Mouse (Mus musculus) retina, postnatal 7 days (tissue): ENCODE measurements around the gene Rsph14.

Experiments
- DNase-seq: peaks from one replicate; pipeline ENCODE4 v3.0.0-alpha.2; 2012; ENCODE audit warnings: low read depth, low spot score

Rsph14 gene

DNA sequence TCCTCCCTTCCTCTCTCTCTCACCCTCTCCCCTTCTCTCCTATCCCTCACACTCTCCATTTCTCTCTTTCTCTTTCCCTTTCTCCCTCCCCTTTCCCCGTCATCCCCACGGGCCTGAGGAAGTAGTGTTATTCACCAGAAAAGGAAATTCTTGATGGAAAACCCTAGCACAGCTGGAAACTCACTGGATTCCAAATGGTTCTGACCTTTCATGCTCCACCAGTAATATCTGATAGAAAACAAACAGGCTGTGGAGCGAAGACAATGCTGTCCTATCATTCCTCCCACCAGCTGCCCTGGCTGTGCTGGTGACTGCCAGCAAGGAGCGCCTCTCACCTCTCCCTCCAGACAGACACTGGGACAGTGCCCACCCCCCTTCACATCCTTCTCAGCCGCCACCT, 37.5 kb downstream of the Rsph14 start:
- DNase-seq: no peak

- DNase-seq: no peak
Measured at GRCm38 (mm10) chr10:74990584-74991322, 41.6 kb downstream of the Rsph14 start.

- no peak for DNase-seq
Measured at GRCm38 (mm10) chr10:74989814-74990213, 42.6 kb downstream of the Rsph14 start.

- no peak for DNase-seq
Measured at GRCm38 (mm10) chr10:74987698-74988470, 44.5 kb downstream of the Rsph14 start.

DNA sequence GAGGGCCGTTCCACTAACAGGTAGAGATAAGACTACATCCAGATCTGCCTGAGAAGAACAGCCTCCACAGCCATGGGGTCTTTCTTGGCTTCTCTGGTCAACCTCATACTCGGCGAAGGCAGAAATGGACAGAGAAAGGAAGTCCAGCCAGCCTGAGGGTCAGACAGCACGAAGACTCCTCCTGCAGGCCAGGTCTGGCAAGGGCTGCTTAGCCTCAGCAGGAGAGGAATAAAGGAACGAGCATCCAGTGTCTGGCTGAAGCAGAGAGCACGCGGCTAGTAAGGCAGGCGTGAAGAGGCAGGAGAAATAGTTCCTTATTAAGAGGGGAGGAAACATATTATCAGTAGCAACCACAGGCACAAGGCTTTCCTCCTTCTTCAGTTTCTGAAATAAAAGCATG, 49.2 kb downstream of the Rsph14 start:
- DNase-seq: no peak

DNA sequence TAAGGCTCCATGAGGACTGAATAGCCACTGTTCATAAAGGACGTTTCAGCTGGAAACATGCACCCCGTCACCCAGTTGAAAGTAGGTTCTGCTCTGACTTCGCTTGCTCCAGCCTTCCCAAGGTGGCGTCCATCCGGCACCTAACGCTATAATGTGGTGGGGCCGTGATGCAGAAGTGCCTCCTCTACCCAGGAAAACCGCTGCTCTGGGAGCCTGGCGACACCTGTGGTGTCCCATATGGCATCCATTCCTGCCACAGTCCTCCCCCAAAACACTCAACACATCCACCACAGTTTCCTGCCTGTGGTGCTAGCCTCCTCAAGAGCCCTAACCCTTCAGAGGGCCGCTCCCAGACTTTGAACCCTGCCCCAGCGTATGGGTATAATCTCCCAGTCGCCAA, 51.2 kb downstream of the Rsph14 start:
- DNase-seq: no peak

DNA sequence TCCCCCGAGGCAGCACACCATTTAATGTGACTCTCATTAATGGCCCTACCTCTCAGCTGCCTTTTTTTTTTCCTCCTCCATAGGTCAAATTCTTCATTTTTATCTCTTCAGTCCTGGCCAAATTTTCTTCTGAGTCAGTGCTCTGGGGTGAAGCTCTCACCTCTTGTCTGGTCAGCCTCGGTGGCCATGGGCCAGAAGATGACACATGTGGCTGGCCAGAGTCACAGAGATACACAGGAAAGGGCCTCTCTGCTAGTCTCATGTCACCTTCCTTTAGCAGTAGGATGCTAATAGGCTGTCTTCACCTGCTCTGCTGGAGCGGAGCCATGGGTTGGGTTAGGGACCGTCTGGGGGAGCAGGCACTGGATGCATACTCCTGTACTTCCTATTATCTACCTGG, 54.3 kb downstream of the Rsph14 start:
- DNase-seq: no peak

DNA sequence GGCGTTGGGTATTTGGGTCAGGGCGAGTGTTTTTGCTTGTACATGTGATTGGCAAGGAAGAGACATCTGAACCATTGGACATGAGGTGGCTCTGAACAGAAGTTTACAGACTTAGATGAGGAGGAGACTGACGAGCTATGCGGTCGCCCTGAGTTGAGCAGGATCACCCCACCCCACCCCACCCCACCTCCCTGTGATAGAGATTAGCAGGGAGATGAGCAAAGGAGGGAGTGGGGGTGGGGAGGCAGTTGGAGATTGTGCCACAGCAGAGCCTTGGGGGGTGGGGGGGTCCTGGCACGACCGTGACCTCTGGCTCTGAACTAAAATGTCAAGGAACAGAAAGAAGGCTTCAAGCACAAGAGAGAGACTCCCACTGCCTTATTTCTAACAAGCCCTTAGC, 56.0 kb downstream of the Rsph14 start:
- no peak for DNase-seq

DNA sequence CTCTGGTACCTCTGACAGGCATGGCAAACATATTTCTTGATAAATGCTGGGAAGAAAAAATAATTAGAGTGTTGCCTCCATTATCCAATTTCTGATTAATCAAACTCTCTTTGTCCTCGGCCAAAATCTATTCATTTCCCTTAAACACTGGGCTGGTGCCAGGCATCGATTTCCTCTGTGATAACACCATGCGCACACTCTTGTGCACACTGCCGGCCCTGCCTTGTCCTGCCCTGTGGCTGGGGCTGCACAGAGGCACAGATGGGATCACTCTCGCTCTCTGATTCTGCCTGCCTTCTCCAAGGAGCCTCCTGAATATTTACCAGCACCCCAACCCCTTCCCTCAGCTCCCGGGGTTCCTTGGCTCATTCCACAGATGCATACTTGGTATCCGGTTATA, 56.8 kb downstream of the Rsph14 start:
- DNase-seq: no peak

DNA sequence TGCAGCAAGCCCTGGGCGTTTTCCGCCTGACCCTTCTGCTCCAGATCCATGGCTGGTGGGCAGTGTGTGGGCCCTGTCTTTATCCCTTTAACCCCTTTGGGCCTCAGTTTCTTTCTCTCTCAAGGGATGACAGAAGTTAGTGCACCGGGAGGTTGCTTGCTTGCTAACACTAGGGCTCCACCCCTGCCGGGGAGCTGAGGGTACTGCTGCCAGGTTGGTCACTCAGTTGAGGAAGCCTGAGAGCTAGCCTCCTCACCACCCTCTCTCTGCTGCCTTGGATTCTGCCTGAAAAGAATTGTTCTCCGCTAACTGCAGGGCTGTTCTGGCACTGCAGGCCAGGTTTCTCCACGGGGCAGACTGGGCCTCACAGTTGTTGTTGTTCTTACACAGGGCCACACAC, 59.4 kb downstream of the Rsph14 start:
- no peak for DNase-seq

DNA sequence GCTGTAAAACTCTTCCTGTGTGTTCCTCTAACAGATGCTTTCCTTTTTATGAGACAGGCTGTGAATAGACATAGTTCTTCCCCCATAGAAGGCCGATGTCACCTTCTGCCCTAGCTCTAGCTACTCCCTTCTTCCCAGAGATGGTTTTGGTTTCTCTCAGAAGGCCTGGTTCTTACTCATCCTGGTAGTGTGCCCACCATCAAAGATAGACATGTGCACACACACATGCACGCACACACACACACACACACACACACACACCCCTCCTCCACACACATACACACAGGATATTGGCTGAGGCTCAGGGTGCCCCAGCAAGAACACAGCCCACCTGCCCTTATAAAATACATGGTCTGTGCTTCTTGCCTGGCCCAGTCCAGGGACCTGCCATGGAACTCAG, 63.1 kb downstream of the Rsph14 start:
- DNase-seq: no peak

DNA sequence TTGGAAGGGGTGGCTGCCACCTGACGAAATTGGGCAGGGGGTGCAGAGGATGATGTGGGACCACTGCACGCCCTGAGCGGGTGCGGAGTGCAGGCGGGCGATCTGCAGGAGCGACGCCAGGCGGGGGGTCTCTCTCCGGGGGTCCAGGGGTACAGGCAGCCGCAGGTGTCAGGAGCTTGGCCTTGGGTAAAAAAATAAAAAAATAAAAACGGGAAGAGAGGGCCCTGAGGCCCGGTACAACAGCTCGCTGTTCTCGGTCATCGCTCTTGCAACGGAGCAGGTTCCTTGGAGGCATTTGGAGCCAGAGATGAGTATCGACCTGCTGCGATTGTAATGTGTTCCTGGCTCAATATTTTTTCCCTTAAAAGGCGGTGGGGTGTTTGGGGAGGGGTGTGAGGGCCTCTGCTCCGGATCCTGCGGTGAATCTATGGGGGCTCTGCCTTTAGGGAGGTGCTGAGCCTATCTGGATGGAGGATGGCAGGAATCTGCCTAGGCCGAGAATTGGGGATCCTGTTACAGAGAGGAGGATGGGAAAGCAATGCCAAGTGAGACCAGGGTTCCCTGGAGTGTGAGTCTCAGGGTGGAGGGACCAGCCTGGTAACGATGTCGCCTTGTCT, 64.6 kb downstream of the Rsph14 start:
- no peak for DNase-seq

DNA sequence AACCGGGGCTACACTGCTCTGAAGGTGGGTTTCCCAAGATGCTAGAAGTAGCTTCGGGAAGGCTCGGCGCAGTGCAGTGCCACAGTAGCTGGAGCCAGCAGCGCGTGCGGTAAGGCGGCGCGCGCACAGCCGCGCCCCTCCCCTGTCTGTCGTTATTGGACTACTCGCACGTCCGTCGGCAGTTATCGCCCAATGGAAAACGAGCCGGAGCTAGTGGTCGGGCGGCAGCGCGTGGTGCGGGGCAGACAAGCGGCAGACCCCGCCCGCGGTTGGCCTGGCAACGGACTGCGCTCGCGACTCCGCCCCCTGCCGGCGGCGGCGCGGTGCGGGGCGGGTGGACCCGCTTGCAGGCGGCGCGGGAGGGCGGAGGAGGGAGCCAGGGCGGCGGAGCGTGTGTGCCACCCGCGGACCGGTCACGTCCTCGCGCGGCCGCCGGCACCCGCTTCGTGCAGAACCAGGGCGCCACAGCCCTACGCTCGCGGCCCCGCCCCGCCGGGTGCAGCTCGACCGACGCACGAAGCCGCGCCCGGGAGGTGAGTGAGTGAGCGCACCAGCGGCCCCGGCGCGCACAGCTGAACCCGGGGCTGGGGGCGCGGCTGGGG, 65.4 kb downstream of the Rsph14 start, which contains the start of gene Gnaz:
Gene Gnaz, plus strand, starts transcription at position 328 of the 602 bp plus-strand sequence.
- DNase-seq: peak; percentile 93

GRCm38 (mm10) chr10:74964380-74964779, 68.0 kb downstream of the Rsph14 start:
- DNase-seq: no peak

DNA sequence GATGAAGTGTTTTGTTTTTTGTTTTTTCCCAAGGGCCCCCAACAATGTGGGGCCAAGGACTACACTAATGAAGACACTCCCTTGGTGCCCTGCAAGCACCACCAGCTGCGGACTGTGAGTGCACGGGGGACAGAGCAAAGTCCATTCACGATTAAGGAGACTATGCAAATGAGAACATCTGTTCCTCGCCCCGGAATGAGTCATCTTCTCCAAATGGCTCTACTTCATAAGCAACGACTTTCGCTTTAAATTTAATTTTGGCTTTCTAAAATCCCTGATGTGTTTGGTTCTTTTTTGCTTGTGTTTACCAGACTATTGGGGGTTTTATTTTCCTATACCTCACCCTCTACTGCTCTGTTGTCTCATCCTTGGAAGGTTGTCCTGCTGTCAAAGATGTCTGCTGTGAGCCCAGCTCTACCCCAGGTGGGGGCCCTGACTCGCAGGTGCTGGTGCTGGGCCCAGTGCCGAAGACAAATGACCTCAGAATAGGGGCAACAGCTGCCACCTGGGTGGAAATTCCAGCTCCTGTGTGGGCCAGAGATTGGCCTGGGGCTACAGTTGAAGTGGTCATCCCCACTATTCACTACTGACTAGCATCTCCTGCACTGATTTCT, 79.4 kb downstream of the Rsph14 start:
- no peak for DNase-seq

GRCm38 (mm10) chr10:74940795-74941194, 91.6 kb downstream of the Rsph14 start:
- no peak for DNase-seq

DNA sequence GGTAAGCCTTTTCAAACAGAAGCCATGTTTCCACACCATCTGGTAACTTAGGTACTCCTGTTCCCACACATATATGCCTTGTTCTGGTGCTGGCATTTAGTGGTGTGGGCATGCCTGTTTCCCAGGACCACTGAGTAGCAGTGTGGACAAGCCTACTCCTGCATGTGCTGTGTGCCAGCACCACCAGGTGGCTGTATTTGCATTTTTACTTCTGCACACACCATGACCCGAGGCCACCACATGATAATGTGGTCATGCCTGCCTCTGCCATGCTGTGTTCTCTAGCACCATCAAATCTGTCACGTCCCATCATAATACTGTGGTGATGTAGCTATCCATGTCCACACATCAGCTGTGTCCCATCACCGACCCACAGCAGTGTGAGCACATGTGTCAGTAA, 93.1 kb downstream of the Rsph14 start:
- DNase-seq: no peak

GRCm38 (mm10) chr10:74938410-74938809, 94.0 kb downstream of the Rsph14 start:
- no peak for DNase-seq

DNA sequence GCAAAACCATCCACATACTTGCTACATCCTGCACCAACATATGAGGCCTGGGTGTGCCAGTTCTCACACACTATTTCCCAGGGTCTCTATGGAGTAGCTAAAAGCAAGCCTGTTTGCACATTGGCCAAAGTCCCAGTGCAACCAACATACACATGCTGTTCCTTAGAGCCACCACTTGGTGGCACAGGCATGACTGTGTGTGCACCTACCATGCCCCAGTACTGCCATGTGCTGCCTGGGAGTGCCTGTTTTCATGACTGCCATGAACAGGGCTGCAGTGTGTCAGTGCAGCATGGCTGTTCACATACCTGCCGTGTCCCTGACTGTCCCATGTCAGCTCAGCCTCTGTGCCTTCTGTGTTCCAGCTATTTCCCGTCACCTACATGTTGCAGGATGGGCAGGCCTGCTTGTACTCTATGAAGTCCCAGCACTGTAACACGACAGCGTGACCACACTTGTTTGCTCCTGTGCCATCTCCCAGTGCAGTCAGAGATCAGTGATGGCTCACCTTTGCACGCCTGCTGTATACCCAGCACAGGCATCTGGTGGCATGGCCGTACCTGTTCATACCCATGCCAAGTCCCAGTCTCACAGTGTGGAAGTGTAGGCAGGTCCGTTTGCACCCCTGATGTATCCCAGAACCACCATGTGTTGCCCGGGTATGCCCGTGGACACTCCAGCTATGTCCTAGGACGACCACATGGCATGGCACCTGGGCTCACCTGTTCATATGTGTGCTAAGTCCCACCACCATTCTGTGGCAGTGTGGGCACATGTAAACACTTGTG, 95.2 kb downstream of the Rsph14 start:
- no peak for DNase-seq

DNA sequence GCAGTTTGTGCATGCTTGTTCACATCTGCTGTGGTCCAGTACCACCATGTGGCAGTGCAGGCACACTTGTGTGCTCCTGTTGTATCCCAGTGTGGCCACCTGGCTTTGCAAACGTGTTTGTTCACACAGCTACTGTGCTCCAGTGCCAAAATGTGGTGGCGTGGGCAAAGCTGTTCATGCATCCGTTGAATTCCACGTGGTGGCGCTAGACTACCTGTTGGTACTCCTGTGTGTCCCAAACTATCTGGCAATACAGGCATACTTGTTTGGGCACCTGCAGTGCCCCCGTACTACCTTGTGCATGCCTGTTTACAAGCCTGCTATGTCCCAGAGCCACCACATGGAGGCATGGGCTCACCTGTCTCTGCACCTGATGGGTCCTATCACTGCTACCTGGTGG, 97.4 kb downstream of the Rsph14 start:
- no peak for DNase-seq

DNA sequence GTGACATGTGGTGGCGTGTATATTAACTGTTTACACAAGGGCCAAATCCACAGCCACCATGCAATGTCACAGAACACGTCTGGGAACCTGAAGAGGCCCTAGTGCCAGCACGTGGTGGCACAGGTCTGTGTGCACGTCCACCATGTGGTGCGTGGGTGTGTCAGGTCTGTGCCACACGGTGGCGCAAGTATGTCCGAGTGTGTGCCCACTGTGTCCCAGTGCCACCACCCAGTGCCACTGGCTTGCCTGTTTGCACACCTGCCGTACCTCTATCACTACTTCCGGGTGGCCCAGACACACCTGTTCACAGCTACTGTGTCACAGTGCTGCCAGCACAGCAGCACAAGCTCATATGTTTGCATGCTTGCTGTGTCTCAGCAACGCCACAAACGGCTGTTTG, 97.9 kb downstream of the Rsph14 start:
- DNase-seq: no peak
